Mouse (Mus musculus): ENCODE results near the gene Ccdc32. TPM values are rescaled to one million over a fixed set of nuclear protein-coding genes. Genes with fewer than 3 reads are reported as not detected.

Ccdc32 gene
- polyA plus RNA-seq, 1 experiment = 21.5 TPM

DNA sequence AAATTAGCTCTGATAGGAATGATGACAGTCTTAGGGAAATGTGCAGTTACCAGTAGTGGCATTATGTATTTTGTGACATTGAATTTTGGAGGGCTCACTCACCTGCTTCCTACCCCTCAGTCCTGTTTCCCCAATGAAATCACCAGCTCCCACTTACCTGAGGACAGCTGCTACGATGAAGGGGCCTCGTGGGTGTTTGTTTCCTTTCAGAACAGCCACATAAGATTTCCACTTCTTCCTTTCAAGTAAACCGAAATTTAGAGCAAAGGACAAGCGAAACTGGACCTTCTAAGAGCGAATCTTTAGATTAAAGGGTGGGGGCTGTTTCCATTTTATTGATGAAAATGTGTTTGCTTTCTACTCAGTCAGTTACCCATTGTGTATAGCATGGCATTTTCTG, 57.1 kb downstream of the Ccdc32 start:
- Histone ChIP-seq H3K4me1 (ENCODE audit: control insufficient read depth, insufficient read depth, low read length) (peaks cover 7% of the 10 kb centered on the region), H3K4me3 (ENCODE audit: insufficient read depth, low read length) (no peak overlapping the region), H3K27ac (ENCODE audit: insufficient read depth, low read depth, low read length) (no peak overlapping the region)
- no peak for TF ChIP-seq CTCF (IDR thresholded peaks at IDR 0.05; ENCODE audit: low read depth, low read length)
- TF ChIP-seq POLR2A (IDR thresholded peaks at IDR 0.05; ENCODE audit: borderline replicate concordance, low read depth, low read length) = no peak

DNA sequence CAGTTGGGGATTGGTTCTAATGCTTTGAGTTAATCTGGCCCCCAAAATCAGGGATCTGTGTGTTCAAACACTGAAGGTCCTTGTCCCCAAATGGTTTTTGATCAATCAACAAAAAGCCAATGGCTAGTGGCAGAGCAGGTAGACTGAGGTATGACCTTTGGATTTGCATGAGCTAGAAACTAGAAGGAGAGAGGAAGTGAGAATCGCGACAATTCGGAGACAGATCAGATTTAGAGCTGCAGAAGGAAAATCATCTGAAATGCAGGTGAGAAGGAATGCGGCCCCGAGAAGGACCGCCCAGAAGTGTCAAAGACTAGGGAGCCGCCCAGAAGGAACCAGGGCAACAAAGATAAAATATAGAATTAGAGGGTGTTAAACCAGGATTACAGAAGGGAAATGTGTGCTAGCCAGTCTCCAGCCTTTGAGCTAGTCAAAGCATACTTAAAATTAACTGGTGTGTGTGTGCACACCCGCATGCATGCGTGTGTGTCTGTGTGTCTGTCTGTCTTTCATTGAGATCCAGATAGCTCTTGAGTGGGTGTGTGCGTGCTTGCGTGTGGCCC, 59.5 kb downstream of the Ccdc32 start:
- no peak overlapping the region for H3K4me3 ChIP-seq (ENCODE audit: insufficient read depth, low read length)
- H3K4me1 ChIP-seq (ENCODE audit: control insufficient read depth, insufficient read depth, low read length) = peaks cover 8% of the 10 kb centered on the region
- TF ChIP-seq CTCF (IDR thresholded peaks at IDR 0.05; ENCODE audit: low read depth, low read length) (no peak), POLR2A (IDR thresholded peaks at IDR 0.05; ENCODE audit: borderline replicate concordance, low read depth, low read length) (no peak)
- no peak overlapping the region for H3K27ac ChIP-seq (ENCODE audit: insufficient read depth, low read depth, low read length)

Other genes starting within 250 kb of the Ccdc32 start
- not detected in 2 replicates for gene Disp2, start 249.7 kb downstream of the Ccdc32 start, polyA plus RNA-seq (2012; ENCODE audit: insufficient read depth, insufficient read length, missing spikeins)
- gene Knstrn, start 215.4 kb downstream of the Ccdc32 start, polyA plus RNA-seq (2012; ENCODE audit: insufficient read depth, insufficient read length, missing spikeins) = 70.1 and 78.3 TPM in 2 replicates
- gene Ivd, start 167.4 kb downstream of the Ccdc32 start, polyA plus RNA-seq (2012; ENCODE audit: insufficient read depth, insufficient read length, missing spikeins) = 63.4 and 76.0 TPM in 2 replicates
- 22.3 and 28.2 TPM in 2 replicates for gene Bahd1, start 129.0 kb downstream of the Ccdc32 start, polyA plus RNA-seq (2012; ENCODE audit: insufficient read depth, insufficient read length, missing spikeins)
- 20.4 and 21.3 TPM in 2 replicates for gene Chst14, start 102.9 kb downstream of the Ccdc32 start, polyA plus RNA-seq (2012; ENCODE audit: insufficient read depth, insufficient read length, missing spikeins)
- 1.9 and 2.5 TPM in 2 replicates for gene Rpusd2, start 5.4 kb upstream of the Ccdc32 start, polyA plus RNA-seq (2012; ENCODE audit: insufficient read depth, insufficient read length, missing spikeins)
- 11.8 and 17.6 TPM in 2 replicates for gene Knl1, start 17.7 kb upstream of the Ccdc32 start, polyA plus RNA-seq (2012; ENCODE audit: insufficient read depth, insufficient read length, missing spikeins)
- 14.2 and 15.2 TPM in 2 replicates for gene Rad51, start 83.4 kb upstream of the Ccdc32 start, polyA plus RNA-seq (2012; ENCODE audit: insufficient read depth, insufficient read length, missing spikeins)
- 15.8 and 17.6 TPM in 2 replicates for gene Rmdn3, start 127.6 kb upstream of the Ccdc32 start, polyA plus RNA-seq (2012; ENCODE audit: insufficient read depth, insufficient read length, missing spikeins)
- gene Gchfr, start 138.4 kb upstream of the Ccdc32 start, polyA plus RNA-seq (2012; ENCODE audit: insufficient read depth, insufficient read length, missing spikeins) = not detected in 2 replicates
- gene Gm14137, start 145.1 kb upstream of the Ccdc32 start, polyA plus RNA-seq (2012; ENCODE audit: insufficient read depth, insufficient read length, missing spikeins) = not detected in 2 replicates
- 41.2 and 50.7 TPM in 2 replicates for gene Zfyve19, start 179.2 kb upstream of the Ccdc32 start, polyA plus RNA-seq (2012; ENCODE audit: insufficient read depth, insufficient read length, missing spikeins)
- gene Dnajc17, start 179.4 kb upstream of the Ccdc32 start, polyA plus RNA-seq (2012; ENCODE audit: insufficient read depth, insufficient read length, missing spikeins) = 13.5 and 18.6 TPM in 2 replicates
- gene Ppp1r14d, start 200.5 kb upstream of the Ccdc32 start, polyA plus RNA-seq (2012; ENCODE audit: insufficient read depth, insufficient read length, missing spikeins) = not detected in 2 replicates
- gene Spint1, start 208.0 kb upstream of the Ccdc32 start, polyA plus RNA-seq (2012; ENCODE audit: insufficient read depth, insufficient read length, missing spikeins) = 3.7 and 4.3 TPM in 2 replicates
- gene Rhov, start 241.9 kb upstream of the Ccdc32 start, polyA plus RNA-seq (2012; ENCODE audit: insufficient read depth, insufficient read length, missing spikeins) = 2.2 and 2.7 TPM in 2 replicates